Mouse (Mus musculus) bone marrow, adult 2 months (tissue): ENCODE data around the gene Snx21. TPM values are rescaled to one million over a fixed set of nuclear protein-coding genes. Genes with fewer than 3 reads are reported as not detected.
A peak's percentile ranks its signal among the peaks of the same experiment; 100 is the strongest.
"Not testable (repeated sequence)": the region's sequence is repeated elsewhere in the genome, so short reads cannot be mapped to it uniquely, and the experiment has no call there.

Experiments used
- H3K27ac ChIP-seq: fragments of 200-500 bp; 2 replicates; pipeline ENCODE4 v1.5.1; 2012; ENCODE audit warnings: low read depth, mild to moderate bottlenecking, control low read depth, inconsistent platforms, low read length; ENCODE audit not compliant: control insufficient read depth, poor library complexity, insufficient read depth
- H3K4me1 ChIP-seq: fragments of 200-500 bp; 2 replicates; pipeline ENCODE4 v1.6.1; 2011; ENCODE audit warnings: low read length; ENCODE audit not compliant: control insufficient read depth, insufficient read depth
- H3K4me3 ChIP-seq: fragments of 200-500 bp; replicated peaks from 2 replicates; pipeline ENCODE3; 2011; ENCODE audit warnings: mild to moderate bottlenecking, low read depth, low read length, control low read depth; ENCODE audit not compliant: control insufficient read depth
- CTCF ChIP-seq: fragments of 200-500 bp; IDR thresholded peaks from 2 replicates; pipeline ENCODE4 v1.5.1; 2011; ENCODE audit warnings: low read length, control low read depth; ENCODE audit not compliant: control insufficient read depth, insufficient read depth
- POLR2A ChIP-seq: fragments of 200-500 bp; IDR thresholded peaks from 2 replicates; pipeline ENCODE4 v1.6.1; 2011; ENCODE audit warnings: low read depth, mild to moderate bottlenecking, control low read depth, low read length, borderline replicate concordance; ENCODE audit not compliant: control insufficient read depth
- WGBS: fragments of 180-500 bp; shearing (Covaris S2); methylation state at CpG from one replicate; pipeline ENCODE4 v1.1.7; 2018; 5-methylcytosine and 5-hydroxymethylcytosine counted together
- polyA plus RNA-seq: library from polyadenylated mRNA; stranded (reverse); fragments of >200 nt; gene quantifications from 2 replicates; pipeline ENCODE4 v1.2.4, GENCODE M21; 2011; ENCODE audit warnings: low replicate concordance; ENCODE audit not compliant: missing spikeins, insufficient read depth, insufficient read length

Gene Snx21
- polyA plus RNA-seq, 1 experiment: 5.8 TPM

GRCm38 (mm10) chr2:164793236-164793635 is 7.6 kb downstream of the Snx21 start:
- TF ChIP-seq POLR2A: no peak
- TF ChIP-seq CTCF: peak; percentile 74
- Histone ChIP-seq H3K4me1 (peaks cover 1% of the 10 kb centered on the region; the same call in 1 of the 2 replicates), H3K4me3 (no peak overlapping the region), H3K27ac (no peak overlapping the region)
- WGBS: 94% methylated on average over 3 of the region's 3 CpGs

DNA sequence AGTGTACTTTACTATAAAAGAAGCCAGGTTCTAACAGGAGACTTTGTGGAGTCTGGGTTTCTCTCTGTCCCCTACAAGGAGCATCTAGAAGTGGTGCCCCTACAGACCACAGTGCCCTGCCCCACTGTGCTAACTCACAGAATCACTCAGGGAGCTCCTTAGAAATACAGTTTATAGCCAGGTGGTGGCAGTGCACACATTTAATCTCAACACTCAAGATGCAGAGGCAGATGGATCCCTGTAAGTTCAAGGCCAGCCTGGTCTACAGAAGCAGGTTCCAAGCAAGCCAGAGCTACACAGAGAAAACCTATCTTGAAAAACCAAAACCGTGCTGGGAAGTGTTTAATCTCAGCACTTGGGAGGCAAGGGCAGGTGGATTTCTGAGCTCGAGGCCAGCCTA is 8.1 kb downstream of the Snx21 start:
- WGBS: 80% methylated on average over 2 of the region's 2 CpGs
- H3K27ac ChIP-seq: no peak overlapping the region
- H3K4me3 ChIP-seq: no peak overlapping the region
- no peak for TF ChIP-seq POLR2A
- TF ChIP-seq CTCF: no peak
- no peaks in the 10 kb centered on the region for H3K4me1 ChIP-seq

DNA sequence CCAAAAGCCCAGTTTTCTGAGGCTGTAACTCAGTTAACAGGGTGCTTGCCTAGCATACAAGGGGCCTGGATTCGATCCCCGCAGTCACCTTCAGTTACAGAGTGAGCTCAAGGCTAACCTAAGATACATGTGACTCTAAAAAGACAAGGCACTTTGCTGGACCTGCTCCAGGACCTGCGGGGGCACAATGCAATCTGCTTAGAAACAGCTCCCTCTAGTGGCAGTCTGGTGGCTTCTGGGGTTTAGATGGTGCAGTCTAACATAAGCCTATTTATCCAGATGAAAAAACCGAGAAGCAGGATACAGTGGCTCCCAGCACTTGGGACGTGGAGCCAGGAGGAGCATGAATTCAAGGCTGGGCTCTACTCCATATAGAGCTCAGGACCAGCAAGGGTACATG is 8.7 kb downstream of the Snx21 start:
- TF ChIP-seq CTCF: peak; percentile 90
- no peak for TF ChIP-seq POLR2A
- Histone ChIP-seq H3K4me1 (no peaks in the 10 kb centered on the region), H3K27ac (no peak overlapping the region), H3K4me3 (no peak overlapping the region)
- 27% methylated on average over 5 of the region's 5 CpGs for WGBS

GRCm38 (mm10) chr2:164795868-164796267 is 10.2 kb downstream of the Snx21 start:
- no peaks in the 10 kb centered on the region for H3K4me1 ChIP-seq
- TF ChIP-seq CTCF (no peak), POLR2A (no peak)
- WGBS: 83% methylated on average over 4 of the region's 4 CpGs
- no peak overlapping the region for H3K27ac ChIP-seq
- no peak overlapping the region for H3K4me3 ChIP-seq

- not testable (repeated sequence) for H3K27ac ChIP-seq, H3K4me3 ChIP-seq, H3K4me1 ChIP-seq
- 83% methylated on average over 6 of the region's 6 CpGs for WGBS
Observed at GRCm38 (mm10) chr2:164798554-164798953, 12.9 kb downstream of the Snx21 start.

DNA sequence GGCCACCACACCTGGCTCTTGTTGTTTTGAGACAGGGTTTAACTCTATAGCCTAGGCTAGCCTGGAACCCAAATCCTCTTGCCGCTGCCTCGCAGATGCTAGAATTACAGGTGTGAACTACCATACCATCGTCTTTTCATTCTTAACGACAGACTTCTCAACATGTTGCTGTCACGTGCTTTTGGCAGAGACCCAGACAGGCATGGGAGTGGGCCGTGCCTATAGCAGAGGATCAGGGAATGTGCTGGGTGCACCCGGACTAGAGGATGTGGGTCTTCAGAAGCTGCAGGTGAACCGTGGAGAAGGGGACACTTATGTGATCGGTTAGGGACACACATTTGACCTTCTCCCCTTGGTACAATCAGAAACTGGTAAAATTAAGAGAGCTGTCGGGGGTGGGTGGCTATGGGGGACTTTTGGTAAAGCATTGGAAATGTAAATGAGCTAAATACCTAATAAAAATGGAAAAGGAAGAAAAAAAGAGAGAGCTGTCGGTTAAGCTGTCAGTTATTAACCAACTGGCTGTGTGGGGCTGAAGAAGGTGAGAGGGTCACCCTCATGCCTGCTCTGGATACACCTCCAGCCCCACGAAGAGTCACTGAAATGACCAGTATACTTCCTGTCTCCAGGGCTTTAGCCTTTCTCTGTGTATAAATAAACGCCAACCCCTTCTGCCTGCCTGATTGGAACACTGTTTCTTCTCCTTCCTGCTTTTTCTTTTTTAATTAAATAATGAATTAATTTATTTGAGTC is 14.8 kb downstream of the Snx21 start:
- no peak for TF ChIP-seq CTCF
- Histone ChIP-seq H3K27ac (no peak overlapping the region), H3K4me1 (peaks cover 3% of the 10 kb centered on the region; the same call in 1 of the 2 replicates), H3K4me3 (no peak overlapping the region)
- 90% methylated on average over 13 of the region's 13 CpGs for WGBS

- 63% methylated on average over 16 of the region's 16 CpGs for WGBS
- Histone ChIP-seq H3K4me1 (peaks cover 3% of the 10 kb centered on the region; the same call in 1 of the 2 replicates), H3K27ac (no peak overlapping the region)
Observed at GRCm38 (mm10) chr2:164803201-164803920, 17.7 kb downstream of the Snx21 start.

DNA sequence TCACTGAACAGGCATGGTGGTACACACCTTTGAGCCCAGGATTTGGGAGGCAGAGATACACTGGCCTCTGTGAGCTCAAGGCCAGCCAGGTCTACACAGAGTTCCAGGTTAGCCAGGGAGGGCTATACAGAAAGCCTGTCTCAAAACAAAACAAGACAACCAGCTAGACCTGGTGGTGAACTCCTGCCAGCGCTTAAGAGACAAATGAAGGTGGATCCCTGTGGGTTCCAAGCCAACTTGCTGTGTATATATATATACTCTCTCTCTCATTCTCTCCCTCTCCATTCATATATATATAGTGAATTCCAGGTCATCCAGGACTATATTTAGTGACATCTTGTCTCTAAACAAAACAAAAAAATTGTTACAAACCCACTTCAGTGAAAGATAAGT is 18.3 kb downstream of the Snx21 start:
- 67% methylated on average over 1 of the region's 1 CpGs for WGBS
- Histone ChIP-seq H3K4me1 (peaks cover 3% of the 10 kb centered on the region; the same call in 1 of the 2 replicates), H3K4me3 (peak overlapping the region; percentile 91), H3K27ac (no peak overlapping the region)
- no peak for TF ChIP-seq POLR2A
- TF ChIP-seq CTCF: no peak

More at GRCm38 (mm10) chr2:164803201-164803920, 17.7 kb downstream of the Snx21 start:
- TF ChIP-seq CTCF: no peak
- no peak for TF ChIP-seq POLR2A
- peak overlapping the region; percentile 53 for H3K4me3 ChIP-seq
